Mouse (Mus musculus) urinary bladder, adult 2 months (tissue): ENCODE results near the gene Glod4. TPM values are rescaled to one million over a fixed set of nuclear protein-coding genes. Genes with fewer than 3 reads are reported as not detected.
A peak's percentile ranks its signal among the peaks of the same experiment; 100 is the strongest.

Experiments
- DNase-seq: peaks from one replicate; pipeline ENCODE4 v3.0.0; 2022; ENCODE audit warnings: low spot score
- polyA plus RNA-seq: library from polyadenylated mRNA; depleted of rRNA; stranded (reverse); fragments of >200 nt; gene quantifications from 2 replicates; pipeline ENCODE4 v1.2.3, GENCODE M21; 2012; rRNA removed

Glod4 gene
- polyA plus RNA-seq, result 36.0 and 48.4 TPM in 2 replicates

GRCm38 (mm10) chr11:76242901-76243810 lies at the start of gene Glod4, which contains the start of gene Mrm3:
Gene Glod4 (minus strand): TSS chr11:76243725.
Gene Mrm3 (plus strand): TSS chr11:76243715.
- peak; percentile 79 for DNase-seq

GRCm38 (mm10) chr11:76292831-76293230 lies 49.3 kb upstream of the Glod4 start:
- DNase-seq, result no peak

GRCm38 (mm10) chr11:76292398-76292797 lies 48.9 kb upstream of the Glod4 start:
- DNase-seq, result no peak

GRCm38 (mm10) chr11:76291960-76292359 lies 48.4 kb upstream of the Glod4 start:
- DNase-seq, result no peak

- no peak for DNase-seq
Measured at GRCm38 (mm10) chr11:76290367-76290766, 46.8 kb upstream of the Glod4 start.

- no peak for DNase-seq
Measured at GRCm38 (mm10) chr11:76288645-76289044, 45.1 kb upstream of the Glod4 start.

GRCm38 (mm10) chr11:76287301-76287700 lies 43.8 kb upstream of the Glod4 start:
- DNase-seq, result no peak

GRCm38 (mm10) chr11:76286534-76287126 lies 43.1 kb upstream of the Glod4 start:
- no peak for DNase-seq

GRCm38 (mm10) chr11:76285431-76286075 lies 42.0 kb upstream of the Glod4 start:
- no peak for DNase-seq

GRCm38 (mm10) chr11:76283841-76284240 lies 40.3 kb upstream of the Glod4 start:
- DNase-seq, result no peak

- no peak for DNase-seq
Measured at GRCm38 (mm10) chr11:76279971-76280370, 36.4 kb upstream of the Glod4 start.

- DNase-seq, result no peak
Measured at GRCm38 (mm10) chr11:76278960-76279852, 35.7 kb upstream of the Glod4 start.

- DNase-seq, result no peak
Measured at GRCm38 (mm10) chr11:76272440-76272839, 28.9 kb upstream of the Glod4 start.

- no peak for DNase-seq
Measured at GRCm38 (mm10) chr11:76268521-76269065, 25.1 kb upstream of the Glod4 start.

- DNase-seq, result no peak
Measured at GRCm38 (mm10) chr11:76268001-76268459, 24.5 kb upstream of the Glod4 start.

- no peak for DNase-seq
Measured at GRCm38 (mm10) chr11:76267550-76267949, 24.0 kb upstream of the Glod4 start.

- no peak for DNase-seq
Measured at GRCm38 (mm10) chr11:76262611-76263351, 19.3 kb upstream of the Glod4 start.

- DNase-seq, result no peak
Measured at GRCm38 (mm10) chr11:76261224-76261623, 17.7 kb upstream of the Glod4 start.

GRCm38 (mm10) chr11:76260208-76261050 lies 16.9 kb upstream of the Glod4 start:
- DNase-seq, result no peak
